Mouse (Mus musculus) cerebellum, adult 2 months (tissue): ENCODE results near the gene Prkce.

Experiments
- CTCF ChIP-seq: fragments of 200-500 bp; IDR thresholded peaks from 2 replicates; pipeline ENCODE4 v1.5.1; 2011; ENCODE audit warnings: low read depth, mild to moderate bottlenecking, control low read depth, low read length, moderate library complexity, borderline replicate concordance; ENCODE audit not compliant: insufficient read depth
- POLR2A ChIP-seq: fragments of 200-500 bp; IDR thresholded peaks from 2 replicates; pipeline ENCODE4 v1.6.1; 2011; ENCODE audit warnings: low read length, control low read depth, borderline replicate concordance; ENCODE audit not compliant: insufficient read depth

DNA sequence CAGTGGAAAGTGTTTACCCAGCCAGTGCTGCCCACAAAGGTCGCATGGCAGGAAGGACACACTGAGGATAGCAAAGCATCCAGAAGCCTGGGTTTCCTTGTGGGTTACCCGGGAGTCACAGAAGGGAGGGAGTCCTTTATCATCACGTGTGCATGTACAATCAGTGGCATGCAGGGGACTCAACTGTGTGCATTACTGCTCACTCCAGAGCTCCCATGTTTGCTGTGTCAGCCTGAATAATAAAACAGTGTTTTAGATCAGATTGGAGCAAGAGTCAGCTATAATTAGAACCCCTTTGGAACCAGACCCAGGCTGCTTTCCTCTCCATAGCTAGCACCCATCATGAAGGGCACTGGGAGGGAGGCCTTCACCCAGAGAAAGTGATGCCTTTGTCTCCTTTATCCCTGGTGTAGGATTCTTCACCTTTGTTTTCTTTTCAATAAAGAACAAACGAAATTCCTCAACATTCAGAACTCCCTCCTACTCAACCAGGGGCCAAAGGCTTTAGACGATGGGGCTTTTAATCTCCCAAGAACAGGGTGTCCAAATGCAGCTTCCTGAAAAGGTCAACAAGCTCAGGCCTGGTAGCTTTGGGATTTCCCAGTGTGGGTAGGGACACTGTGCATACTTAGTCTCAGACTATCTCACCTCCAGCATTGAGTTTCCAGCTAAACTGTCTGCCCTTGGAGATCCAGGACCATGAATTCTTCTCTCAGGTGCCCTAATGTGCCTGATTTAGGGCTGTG lies 421.3 kb downstream of the Prkce start:
- no peak for TF ChIP-seq POLR2A
- TF ChIP-seq CTCF = no peak
